Mouse (Mus musculus) thymus, adult 2 months (tissue): ENCODE data around the gene Lrp6. TPM values are rescaled to one million over a fixed set of nuclear protein-coding genes. Genes with fewer than 3 reads are reported as not detected.

ENCODE experiments used
- DNase-seq: peaks from one replicate; pipeline ENCODE4 v3.0.0; 2021
- H3K27ac ChIP-seq: fragments of 200-500 bp; 2 replicates; pipeline ENCODE4 v1.5.1; 2012; ENCODE audit warnings: low read length, control low read depth; ENCODE audit not compliant: control insufficient read depth, insufficient read depth
- H3K27me3 ChIP-seq: fragments of 200-500 bp; 2 replicates; pipeline ENCODE4 v1.6.1; 2012; ENCODE audit warnings: mild to moderate bottlenecking, low read length, moderate library complexity, mixed read lengths; ENCODE audit not compliant: control insufficient read depth, insufficient read depth
- H3K36me3 ChIP-seq: fragments of 200-500 bp; 2 replicates; pipeline ENCODE4 v1.6.1; 2012; ENCODE audit warnings: mild to moderate bottlenecking, low read length, moderate library complexity; ENCODE audit not compliant: control insufficient read depth, insufficient read depth
- H3K4me1 ChIP-seq: fragments of 200-500 bp; replicated peaks from 2 replicates; pipeline ENCODE4 v1.6.1; 2012; ENCODE audit warnings: low read length; ENCODE audit not compliant: control insufficient read depth, insufficient read depth
- H3K4me3 ChIP-seq: fragments of 200-500 bp; 2 replicates; pipeline ENCODE4 v1.5.1; 2012; ENCODE audit warnings: mild to moderate bottlenecking, low read length, control low read depth, moderate library complexity; ENCODE audit not compliant: control insufficient read depth, insufficient read depth
- CTCF ChIP-seq: fragments of 200-500 bp; IDR thresholded peaks from 2 replicates; pipeline ENCODE4 v1.5.1; 2012; ENCODE audit warnings: mild to moderate bottlenecking, control low read depth, low read length, moderate library complexity, borderline replicate concordance; ENCODE audit not compliant: control insufficient read depth, poor library complexity, insufficient read depth; ENCODE audit errors: extremely low read depth
- POLR2A ChIP-seq: fragments of 200-500 bp; IDR thresholded peaks from 2 replicates; pipeline ENCODE4 v1.6.1; 2012; ENCODE audit warnings: mild to moderate bottlenecking, low read length, control low read depth, moderate library complexity; ENCODE audit not compliant: control insufficient read depth, poor library complexity, insufficient read depth; ENCODE audit errors: extremely low read depth
- WGBS: fragments of 180-500 bp; shearing (Covaris S2); methylation state at CpG from one replicate; pipeline ENCODE4 v1.1.7; 2018; 5-methylcytosine and 5-hydroxymethylcytosine counted together
- polyA plus RNA-seq: library from polyadenylated mRNA; depleted of rRNA; stranded (reverse); fragments of >200 nt; gene quantifications from 2 replicates; pipeline ENCODE4 v1.2.3, GENCODE M21; 2012

Gene Lrp6
- polyA plus RNA-seq, 1 experiment, result 28.3 TPM

DNA sequence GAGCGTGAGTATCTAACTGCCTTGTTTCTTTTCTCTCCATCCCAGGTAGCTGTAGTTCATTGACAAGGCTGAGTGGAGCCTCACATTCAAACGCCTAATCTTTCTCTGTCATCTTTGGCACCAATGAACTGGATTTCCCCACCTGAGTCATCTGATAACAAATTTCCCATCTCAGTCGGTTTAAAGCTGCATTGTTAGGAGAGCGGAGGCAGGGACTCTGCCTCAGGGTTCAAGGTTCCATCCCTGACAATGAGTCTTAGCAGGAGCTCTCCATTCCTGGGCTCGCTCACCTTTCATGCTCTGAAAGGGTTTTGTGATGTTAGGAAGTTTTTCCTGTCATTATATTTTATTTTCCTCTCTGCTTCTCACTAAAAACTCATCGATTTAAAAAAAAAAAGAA, 11.3 kb upstream of the Lrp6 start:
- Histone ChIP-seq H3K27ac (no peak overlapping the region), H3K4me1 (no peaks in the 10 kb centered on the region), H3K4me3 (no peak overlapping the region), H3K27me3 (no peaks in the 10 kb centered on the region), H3K36me3 (no peaks in the 10 kb centered on the region)
- DNase-seq, result no peak
- TF ChIP-seq CTCF, result no peak
- TF ChIP-seq POLR2A, result no peak
- WGBS, result 77% methylated on average over 6 of the region's 6 CpGs

DNA sequence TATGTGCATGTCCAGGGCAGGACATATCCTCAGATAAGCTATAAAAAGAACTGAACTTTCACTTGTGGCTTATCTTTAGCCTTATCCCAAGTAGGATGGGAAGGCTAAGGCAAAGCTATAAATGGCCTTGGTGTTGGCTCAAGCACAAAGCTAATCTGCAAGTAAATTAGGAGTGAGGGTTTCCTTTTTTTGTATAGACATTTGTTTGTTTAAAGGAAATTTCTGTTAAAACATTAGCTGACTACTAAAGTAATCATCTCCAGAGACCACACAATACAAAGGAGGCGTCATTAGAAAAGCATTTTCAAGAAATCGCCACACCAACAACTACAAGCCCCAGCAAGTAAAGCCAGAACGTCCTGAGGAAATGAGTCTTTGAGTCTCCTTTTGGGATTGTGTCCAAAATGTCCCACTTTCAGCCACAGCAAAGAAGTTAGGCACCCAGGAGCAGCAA, 8.6 kb upstream of the Lrp6 start:
- WGBS, result 74% methylated on average over 3 of the region's 3 CpGs

DNA sequence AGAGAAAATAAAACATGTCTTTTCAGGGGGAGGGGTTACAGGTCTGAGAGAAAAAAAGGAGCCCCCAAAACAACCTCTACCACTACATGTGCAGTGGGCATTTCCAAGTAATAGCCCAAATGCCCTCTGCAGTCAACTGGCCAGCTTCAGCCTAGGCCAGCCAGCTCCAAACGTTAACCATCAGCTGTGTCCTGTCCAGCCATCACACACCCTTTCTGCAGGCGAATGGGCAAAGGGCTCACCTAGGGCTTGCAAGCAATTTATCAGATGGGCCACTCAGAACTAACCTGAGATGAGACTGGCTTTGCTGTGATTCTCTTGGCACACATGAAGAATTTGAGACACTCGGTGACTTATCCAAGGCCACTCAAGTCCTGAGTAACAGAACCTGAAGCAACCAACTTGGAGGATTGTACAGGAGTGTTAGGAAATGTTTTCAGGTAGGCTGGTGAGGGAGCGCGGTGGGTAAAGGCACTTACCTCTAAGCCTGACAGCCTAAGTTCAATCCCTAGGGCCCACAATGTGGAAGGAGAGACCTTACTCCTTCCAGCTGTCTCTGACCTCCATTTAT, 1.3 kb upstream of the Lrp6 start:
- Histone ChIP-seq H3K27me3 (no peaks in the 10 kb centered on the region), H3K4me1 (peaks cover 5% of the 10 kb centered on the region), H3K27ac (no peak overlapping the region), H3K36me3 (no peaks in the 10 kb centered on the region), H3K4me3 (no peak overlapping the region)
- WGBS, result 98% methylated on average over 5 of the region's 5 CpGs
- no peak for DNase-seq
- TF ChIP-seq CTCF (no peak), POLR2A (no peak)

More for the DNA sequence above, 8.6 kb upstream of the Lrp6 start:
- H3K36me3 ChIP-seq, result no peaks in the 10 kb centered on the region
- DNase-seq, result no peak
- H3K4me3 ChIP-seq, result no peak overlapping the region
- TF ChIP-seq CTCF (no peak), POLR2A (no peak)
- no peaks in the 10 kb centered on the region for H3K4me1 ChIP-seq
- no peak overlapping the region for H3K27ac ChIP-seq
- no peaks in the 10 kb centered on the region for H3K27me3 ChIP-seq

DNA sequence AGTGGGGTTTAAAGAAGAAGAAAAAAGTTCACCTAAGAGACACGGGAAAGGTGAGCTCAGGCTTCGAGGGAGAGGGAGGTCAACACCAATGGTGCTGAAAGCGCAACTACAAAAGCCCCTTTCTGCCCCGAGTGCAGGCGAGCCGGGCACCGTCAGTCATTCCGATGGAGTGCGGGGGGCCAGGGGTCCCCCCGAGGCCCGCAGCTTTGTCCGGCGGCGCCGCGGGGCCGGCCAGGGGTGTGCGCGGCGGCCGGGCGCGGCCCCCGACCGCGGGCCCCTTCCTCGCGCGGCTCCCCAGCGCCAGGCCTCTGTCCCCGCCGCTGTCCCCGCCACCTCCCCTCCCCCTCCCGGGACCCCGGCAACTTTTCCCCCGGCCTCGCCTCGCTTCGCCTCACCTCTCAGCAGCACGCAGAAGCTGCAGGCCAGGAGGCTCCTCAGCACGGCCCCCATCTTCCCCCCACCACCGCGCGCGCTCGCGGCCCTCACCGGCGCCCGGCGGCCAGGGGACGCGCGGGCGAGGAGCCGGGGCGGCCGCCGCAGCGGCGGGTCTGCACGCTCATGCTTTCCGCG, 432 bp downstream of the Lrp6 start:
- Histone ChIP-seq H3K4me3 (peak overlapping the region; percentile 54), H3K36me3 (no peaks in the 10 kb centered on the region), H3K27me3 (no peaks in the 10 kb centered on the region), H3K4me1 (peaks cover 5% of the 10 kb centered on the region), H3K27ac (no peak overlapping the region)
- no peak for TF ChIP-seq CTCF
- TF ChIP-seq POLR2A, result no peak
- DNase-seq, result no peak
- WGBS, result 2% methylated on average over 58 of the region's 64 CpGs

DNA sequence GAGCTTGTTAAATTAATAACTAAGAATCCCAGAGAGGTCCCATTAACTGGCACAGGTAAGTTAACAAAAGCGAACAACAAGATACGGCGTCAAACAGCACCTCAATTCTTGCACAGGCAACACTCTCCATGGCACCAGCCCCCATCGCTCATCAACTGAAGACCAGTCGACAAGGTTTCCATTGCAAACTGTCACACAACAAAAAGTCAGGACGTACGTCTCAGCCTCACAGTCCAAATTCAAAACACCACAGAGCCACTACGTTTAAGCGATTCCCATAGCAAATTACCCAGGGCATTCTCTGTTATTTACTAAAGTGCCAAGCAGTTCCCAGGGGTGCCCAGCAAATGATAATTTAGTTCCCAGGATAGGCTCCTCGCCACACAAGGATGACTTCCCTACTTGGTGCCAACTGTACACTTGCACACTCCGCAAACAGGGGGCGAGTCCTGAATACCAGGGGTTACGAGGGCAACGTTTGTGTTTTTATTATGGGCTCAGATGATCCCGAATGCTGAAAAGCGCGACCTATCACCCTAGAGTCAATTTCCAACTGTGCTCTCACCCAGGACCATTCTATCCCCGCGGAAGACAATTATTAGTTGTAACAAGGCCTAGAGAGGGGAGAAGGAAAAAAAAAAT, 1.0 kb downstream of the Lrp6 start:
- Histone ChIP-seq H3K27me3 (no peaks in the 10 kb centered on the region), H3K4me3 (peak overlapping the region; percentile 54), H3K36me3 (no peaks in the 10 kb centered on the region), H3K4me1 (peaks cover 5% of the 10 kb centered on the region), H3K27ac (no peak overlapping the region)
- TF ChIP-seq POLR2A (no peak), CTCF (no peak)
- 10% methylated on average over 19 of the region's 19 CpGs for whole genome bisulfite sequencing
- peak; percentile 15 for DNase-seq

DNA sequence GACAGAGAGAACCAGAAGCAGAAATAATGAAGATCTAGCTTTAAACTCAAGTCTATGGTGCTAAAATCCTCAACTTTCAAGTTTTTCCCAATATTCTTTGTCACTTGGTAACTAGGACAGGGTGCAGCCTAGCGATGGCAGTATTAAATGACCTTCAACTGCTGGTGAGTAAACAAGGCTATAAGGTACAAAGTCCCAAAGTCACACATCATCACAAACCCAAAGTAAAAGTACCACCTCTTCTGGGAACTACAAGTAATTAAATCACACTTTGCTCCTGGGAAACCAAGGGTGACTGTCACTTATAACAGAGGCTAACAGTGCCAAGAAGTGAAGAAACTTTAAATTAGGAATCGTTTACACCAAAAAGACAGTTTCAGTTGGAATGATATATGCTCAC, 2.2 kb downstream of the Lrp6 start:
- 88% methylated on average over 2 of the region's 2 CpGs for WGBS
- H3K27me3 ChIP-seq, result no peaks in the 10 kb centered on the region
- DNase-seq, result no peak
- H3K27ac ChIP-seq, result no peak overlapping the region
- no peak for TF ChIP-seq CTCF
- no peak for TF ChIP-seq POLR2A
- H3K36me3 ChIP-seq, result no peaks in the 10 kb centered on the region
- no peak overlapping the region for H3K4me3 ChIP-seq
- H3K4me1 ChIP-seq, result peaks cover 5% of the 10 kb centered on the region
